Mouse (Mus musculus) bone marrow, adult 2 months (tissue): Measurements from ENCODE around the gene Nrsn2.

Experiments used
- CTCF ChIP-seq: fragments of 200-500 bp; IDR thresholded peaks from 2 replicates; pipeline ENCODE4 v1.5.1; 2011; ENCODE audit warnings: low read length, control low read depth; ENCODE audit not compliant: control insufficient read depth, insufficient read depth
- POLR2A ChIP-seq: fragments of 200-500 bp; IDR thresholded peaks from 2 replicates; pipeline ENCODE4 v1.6.1; 2011; ENCODE audit warnings: low read depth, mild to moderate bottlenecking, control low read depth, low read length, borderline replicate concordance; ENCODE audit not compliant: control insufficient read depth

DNA sequence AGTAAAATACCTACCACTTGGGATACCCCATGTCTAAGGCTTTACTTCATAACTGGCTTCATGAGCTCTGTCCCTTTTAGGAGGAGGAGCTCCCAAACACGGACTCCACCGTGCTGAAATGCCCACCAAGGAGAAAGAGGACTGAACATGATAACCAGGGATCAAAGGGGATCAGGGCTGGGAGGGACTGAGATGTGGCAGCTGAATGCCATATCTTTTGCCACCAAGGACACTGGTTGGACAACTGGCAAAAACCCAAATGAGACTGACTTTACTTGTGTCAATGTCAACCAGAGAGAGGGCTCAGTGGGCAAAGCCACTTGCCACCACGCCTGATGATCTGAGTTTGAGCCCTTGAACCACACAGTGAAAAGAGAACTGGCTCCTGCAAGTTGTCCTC, 51.6 kb downstream of the Nrsn2 start:
- no peak for TF ChIP-seq CTCF
- no peak for TF ChIP-seq POLR2A
